Mouse (Mus musculus) MEL (cell line): ENCODE results near the gene Tiparp. TPM values are rescaled to one million over a fixed set of nuclear protein-coding genes. Genes with fewer than 3 reads are reported as not detected.

ENCODE experiments used
- DNase-seq: peaks from one replicate; pipeline ENCODE4 v3.0.0; 2011; ENCODE audit warnings: low read depth, low spot score
- H3K27ac ChIP-seq: 2 replicates; pipeline ENCODE4 v1.5.1; 2012; ENCODE audit warnings: low read depth, mild to moderate bottlenecking, control low read depth, low read length, moderate library complexity; ENCODE audit not compliant: control insufficient read depth
- H3K27me3 ChIP-seq, 2 experiments: fragments of 150-350 bp in 1 of 2; sonication (generic) in 1 of 2; 2 replicates each; pipeline ENCODE4 v1.6.1; 2012; ENCODE audit warnings: low read length in 2 of 2, mild to moderate bottlenecking in 2 of 2, improper control_type of control experiment in 1 of 2, moderate library complexity in 1 of 2; ENCODE audit not compliant: insufficient read depth in 2 of 2, control insufficient read depth in 1 of 2
- H3K36me3 ChIP-seq, 2 experiments: 2 replicates each; pipeline ENCODE4 v1.6.1; 2012 to 2014; ENCODE audit warnings: low read length in 2 of 2, improper control_type of control experiment in 1 of 2, inconsistent platforms in 1 of 2, mild to moderate bottlenecking in 1 of 2; ENCODE audit not compliant: insufficient read depth in 2 of 2, control insufficient read depth in 1 of 2
- H3K4me1 ChIP-seq, 2 experiments: fragments of 150-350 bp in 1 of 2; sonication (generic) in 1 of 2; 2 replicates each; pipeline ENCODE4 v1.6.1; 2012; ENCODE audit warnings: low read length in 2 of 2, improper control_type of control experiment in 1 of 2, mild to moderate bottlenecking in 1 of 2; ENCODE audit not compliant: insufficient read depth in 2 of 2, control insufficient read depth in 1 of 2
- H3K4me3 ChIP-seq, 2 experiments: fragments of 150-350 bp in 1 of 2; sonication (generic) in 1 of 2; 2 replicates each; pipeline ENCODE4 v1.5.1; 2012; ENCODE audit warnings: low read depth in 2 of 2, low read length in 2 of 2, mild to moderate bottlenecking in 2 of 2, moderate library complexity in 2 of 2, control low read depth in 1 of 2, improper control_type of control experiment in 1 of 2; ENCODE audit not compliant: control insufficient read depth in 1 of 2, insufficient read depth in 1 of 2
- H3K79me2 ChIP-seq: 2 replicates; pipeline ENCODE4 v1.6.1; 2012; ENCODE audit warnings: mild to moderate bottlenecking, low read length, moderate library complexity; ENCODE audit not compliant: control insufficient read depth, poor library complexity, insufficient read depth
- H3K9ac ChIP-seq: 2 replicates; pipeline ENCODE4 v1.6.1; 2012; ENCODE audit warnings: low read depth, mild to moderate bottlenecking, control low read depth, low read length, moderate library complexity; ENCODE audit not compliant: control insufficient read depth, poor library complexity, severe bottlenecking
- H3K9me3 ChIP-seq: fragments of 150-350 bp; sonication (generic); replicated peaks from 2 replicates; pipeline ENCODE4 v1.6.1; 2012; ENCODE audit warnings: mild to moderate bottlenecking, low read length, improper control_type of control experiment, moderate library complexity; ENCODE audit not compliant: insufficient read depth
- CHD1 ChIP-seq: IDR thresholded peaks from 2 replicates; pipeline ENCODE4 v1.6.1; 2012; ENCODE audit warnings: low read depth, mild to moderate bottlenecking, inconsistent platforms, low read length, improper control_type of control experiment
- CHD2 ChIP-seq: IDR thresholded peaks from 2 replicates; pipeline ENCODE4 v1.6.1; 2011; ENCODE audit warnings: low read length, improper control_type of control experiment
- EP300 ChIP-seq, 2 experiments: IDR thresholded peaks; 2 replicates each; pipeline ENCODE4 v1.6.1; 2011; ENCODE audit warnings: improper control_type of control experiment in 2 of 2, low read length in 2 of 2, low read depth in 1 of 2, mild to moderate bottlenecking in 1 of 2
- JUND ChIP-seq: IDR thresholded peaks from 2 replicates; pipeline ENCODE4 v1.6.1; 2011; ENCODE audit warnings: low read depth, mild to moderate bottlenecking, improper control_type of control experiment, low read length
- KAT2A ChIP-seq: conservative IDR thresholded peaks from 2 replicates; pipeline ENCODE4 v1.6.1; 2012; ENCODE audit warnings: low read depth, low read length, improper control_type of control experiment, inconsistent platforms
- MAFK ChIP-seq: IDR thresholded peaks from 2 replicates; pipeline ENCODE4 v1.6.1; 2011; ENCODE audit warnings: low read depth, mild to moderate bottlenecking, low read length, improper control_type of control experiment, borderline replicate concordance
- MAX ChIP-seq: IDR thresholded peaks from 2 replicates; pipeline ENCODE4 v1.6.1; 2011; ENCODE audit warnings: low read length, improper control_type of control experiment
- MAZ ChIP-seq: IDR thresholded peaks from 2 replicates; pipeline ENCODE4 v1.6.1; 2012; ENCODE audit warnings: low read depth, mild to moderate bottlenecking, inconsistent platforms, low read length, improper control_type of control experiment
- MEF2A ChIP-seq: IDR thresholded peaks from 2 replicates; pipeline ENCODE4 v1.6.1; 2014; ENCODE audit warnings: low read depth, mild to moderate bottlenecking, inconsistent platforms, low read length, improper control_type of control experiment; ENCODE audit not compliant: poor library complexity, insufficient replicate concordance, severe bottlenecking; ENCODE audit errors: extremely low read depth
- MXI1 ChIP-seq: IDR thresholded peaks from 2 replicates; pipeline ENCODE4 v1.6.1; 2011; ENCODE audit warnings: mild to moderate bottlenecking, low read depth, low read length, improper control_type of control experiment
- POLR2A ChIP-seq, 2 experiments: IDR thresholded peaks; 2 replicates each; pipeline ENCODE4 v1.6.1; 2011 to 2012; ENCODE audit warnings: low read length in 2 of 2, mild to moderate bottlenecking in 2 of 2, control low read depth in 1 of 2, improper control_type of control experiment in 1 of 2, low read depth in 1 of 2, moderate library complexity in 1 of 2; ENCODE audit not compliant: control insufficient read depth in 1 of 2, insufficient read depth in 1 of 2, poor library complexity in 1 of 2
- POLR2AphosphoS5 ChIP-seq: IDR thresholded peaks from 2 replicates; pipeline ENCODE4 v1.6.1; 2012; ENCODE audit warnings: low read depth, borderline replicate concordance, mild to moderate bottlenecking, inconsistent platforms, low read length, moderate library complexity, mixed read lengths
- RAD21 ChIP-seq: IDR thresholded peaks from 2 replicates; pipeline ENCODE4 v1.6.1; 2011; ENCODE audit warnings: mild to moderate bottlenecking, low read depth, low read length, improper control_type of control experiment
- SIN3A ChIP-seq: IDR thresholded peaks from 2 replicates; pipeline ENCODE4 v1.6.1; 2012; ENCODE audit warnings: low read length, improper control_type of control experiment, inconsistent platforms
- SMC3 ChIP-seq: IDR thresholded peaks from 2 replicates; pipeline ENCODE4 v1.6.1; 2011; ENCODE audit warnings: low read depth, low read length, improper control_type of control experiment
- TAL1 ChIP-seq: IDR thresholded peaks from 2 replicates; pipeline ENCODE4 v1.6.1; 2012; ENCODE audit warnings: mild to moderate bottlenecking, inconsistent platforms, low read length, moderate library complexity, mixed read lengths
- UBTF ChIP-seq: IDR thresholded peaks from 2 replicates; pipeline ENCODE4 v1.6.1; 2012; ENCODE audit warnings: low read depth, mild to moderate bottlenecking, inconsistent platforms, low read length, improper control_type of control experiment, moderate library complexity, borderline replicate concordance; ENCODE audit not compliant: insufficient read depth
- USF2 ChIP-seq, 2 experiments: IDR thresholded peaks; 2 replicates each; pipeline ENCODE4 v1.6.1; 2011 to 2012; ENCODE audit warnings: improper control_type of control experiment in 2 of 2, low read length in 2 of 2, borderline replicate concordance in 1 of 2, inconsistent platforms in 1 of 2, low read depth in 1 of 2, mild to moderate bottlenecking in 1 of 2; ENCODE audit not compliant: insufficient read depth in 1 of 2
- ZMIZ1 ChIP-seq: IDR thresholded peaks from 2 replicates; pipeline ENCODE4 v1.6.1; 2012; ENCODE audit warnings: low read depth, mild to moderate bottlenecking, inconsistent platforms, low read length, improper control_type of control experiment, moderate library complexity
- polyA plus RNA-seq, 2 experiments: library from polyadenylated mRNA; stranded (reverse) in 1 of 2; unstranded in 1 of 2; fragments of >175 nt in 1 of 2; fragments of >200 nt in 1 of 2; gene quantifications; 2 replicates each; pipeline versions ENCODE4 v1.2.1 to v1.2.4; 2012; ENCODE audit warnings: low replicate concordance in 2 of 2, low read depth in 1 of 2; ENCODE audit not compliant: insufficient read length in 2 of 2, insufficient read depth in 1 of 2, missing spikeins in 1 of 2
- total RNA-seq: library from RNA; depleted of rRNA; stranded (reverse); fragments of 300-350 nt; gene quantifications from 2 replicates; pipeline ENCODE4 v1.2.3, GENCODE M21; 2012

The Tiparp gene
- total and polyA plus RNA-seq, 3 experiments, result 2.0 to 3.3 TPM; not detected in 1

- TF ChIP-seq EP300 (IDR thresholded peaks at IDR 0.05; ENCODE audit: low read depth in 1 of 2, low read length in 2 of 2) (no peak), POLR2AphosphoS5 (no peak)
- TF ChIP-seq, all 39 proteins: peak for 0
- no peak for DNase-seq
These were observed 51.2 kb downstream of the Tiparp start for GRCm38 (mm10) chr3:65579260-65579921.

GRCm38 (mm10) chr3:65581596-65581995 lies 53.4 kb downstream of the Tiparp start:
- no peak for TF ChIP-seq ZMIZ1
- no peak for TF ChIP-seq MXI1
- no peak for TF ChIP-seq CHD1
- no peak for TF ChIP-seq CHD2
- TF ChIP-seq RAD21, result no peak
- TF ChIP-seq JUND, result no peak
- no peak for TF ChIP-seq MAX
- TF ChIP-seq TAL1, result no peak
- TF ChIP-seq MAZ, result no peak
- TF ChIP-seq USF2 (IDR thresholded peaks at IDR 0.05; ENCODE audit: borderline replicate concordance in 1 of 2, insufficient read depth in 1 of 2, low read depth in 1 of 2, low read length in 2 of 2), result no peak
- no peak for TF ChIP-seq SIN3A
- no peak for TF ChIP-seq MEF2A
- TF ChIP-seq UBTF, result no peak
- TF ChIP-seq SMC3, result no peak
- TF ChIP-seq MAFK, result no peak
- TF ChIP-seq KAT2A, result no peak
- TF ChIP-seq POLR2A (IDR thresholded peaks at IDR 0.05; ENCODE audit: control insufficient read depth in 1 of 2, insufficient read depth in 1 of 2, low read depth in 1 of 2, low read length in 2 of 2, poor library complexity in 1 of 2), result no peak
- no peak for TF ChIP-seq EP300 (IDR thresholded peaks at IDR 0.05; ENCODE audit: low read depth in 1 of 2, low read length in 2 of 2)
- Histone ChIP-seq H3K9ac (no peak overlapping the region), H3K79me2 (no peaks in the 10 kb centered on the region), H3K4me1 (no peaks in the 10 kb centered on the region), H3K4me3 (no peak overlapping the region), H3K27ac (no peak overlapping the region), H3K9me3 (no peaks in the 10 kb centered on the region), H3K27me3 (no peaks in the 10 kb centered on the region; a peak in 1 of 4 replicates), H3K36me3 (no peaks in the 10 kb centered on the region)
- DNase-seq, result peak; percentile 64

More at GRCm38 (mm10) chr3:65579260-65579921, 51.2 kb downstream of the Tiparp start:
- H3K9me3 ChIP-seq, result no peaks in the 10 kb centered on the region
- H3K9ac ChIP-seq, result no peak overlapping the region
- H3K27me3 ChIP-seq, result peaks cover 0 to 2% of the 10 kb centered on the region in 2 experiments; a peak in 2 of 4 replicates
- no peaks in the 10 kb centered on the region for H3K36me3 ChIP-seq
- H3K79me2 ChIP-seq, result no peaks in the 10 kb centered on the region
- no peak overlapping the region for H3K4me3 ChIP-seq
- no peaks in the 10 kb centered on the region for H3K4me1 ChIP-seq
- no peak overlapping the region for H3K27ac ChIP-seq
